Mouse (Mus musculus) embryo, embryonic 10 days (tissue): ENCODE results near the gene Dus2.

Experiments
- DNase-seq: peaks from one replicate; pipeline ENCODE4 v3.0.0-alpha.2; 2015; ENCODE audit warnings: low spot score

The Dus2 gene

DNA sequence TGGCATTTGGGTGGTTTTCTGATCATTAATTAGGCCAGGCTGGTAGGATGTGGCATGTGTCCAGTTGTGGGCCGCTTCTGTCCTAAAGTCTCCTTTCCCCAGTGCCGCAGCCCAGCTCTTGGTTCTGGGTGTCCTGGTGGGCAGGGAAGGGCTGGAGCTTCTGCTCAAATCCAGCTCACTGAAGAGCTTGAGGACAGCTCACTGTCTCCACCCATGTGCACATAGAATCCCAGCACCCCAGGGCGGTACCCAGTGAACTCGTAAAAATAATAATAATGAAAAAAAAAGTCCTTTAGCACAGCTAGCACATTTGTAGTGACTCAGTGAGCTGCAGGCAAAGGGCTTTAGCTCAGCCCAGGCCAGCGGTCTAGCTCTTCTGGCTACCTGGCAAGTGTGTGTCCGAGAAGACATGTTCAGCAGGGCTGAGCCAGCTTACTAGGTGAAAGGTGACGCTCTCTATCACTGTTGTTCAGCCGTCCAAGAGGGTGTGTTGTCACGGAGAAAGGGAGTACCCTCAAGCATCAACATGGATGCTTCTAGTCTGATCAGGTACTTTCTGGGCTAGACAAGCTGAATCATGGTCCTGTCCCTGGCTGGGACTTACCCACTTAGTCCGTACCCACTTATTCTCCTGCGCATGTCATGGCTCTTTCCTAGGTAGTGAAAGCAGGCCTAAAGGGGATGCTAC lies 55.9 kb downstream of the Dus2 start:
- DNase-seq: no peak

DNA sequence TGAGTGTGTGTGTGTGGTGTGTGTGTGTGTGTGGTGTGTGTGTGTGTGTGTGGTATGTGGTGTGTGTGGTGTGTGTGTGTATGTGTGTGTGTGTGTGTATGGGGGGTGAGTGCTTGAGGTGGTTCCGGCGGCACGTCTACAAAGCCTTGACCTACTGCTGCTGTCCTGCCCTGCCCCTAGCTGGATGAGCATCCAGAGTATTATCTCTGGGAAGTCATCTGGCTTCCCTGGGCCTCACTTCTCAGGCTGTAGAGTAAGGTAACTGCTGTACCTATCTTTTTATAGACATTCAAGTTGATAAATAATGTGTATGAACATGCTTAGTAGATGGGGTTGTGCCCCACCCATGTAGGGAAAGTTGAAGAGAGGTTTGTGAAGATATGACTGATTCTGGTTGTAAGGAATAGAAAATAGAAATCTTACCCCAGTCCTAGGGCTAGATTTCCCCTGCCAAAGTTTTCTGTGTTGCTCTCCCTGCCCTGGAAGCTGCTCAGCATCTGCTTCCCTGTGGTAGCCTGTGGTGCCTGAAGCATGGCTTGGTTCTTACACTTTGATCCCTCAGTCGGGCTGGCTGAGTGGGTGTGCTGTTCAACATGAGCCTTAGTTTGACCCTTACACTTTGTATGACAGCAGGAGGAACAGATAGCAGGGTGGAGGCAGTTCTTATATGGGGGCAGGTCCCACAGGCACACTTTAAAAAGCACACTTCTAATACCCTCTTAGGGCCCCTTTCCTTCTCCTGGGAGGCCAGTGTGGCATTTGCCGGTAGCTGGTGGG lies 56.9 kb downstream of the Dus2 start:
- DNase-seq: no peak

DNA sequence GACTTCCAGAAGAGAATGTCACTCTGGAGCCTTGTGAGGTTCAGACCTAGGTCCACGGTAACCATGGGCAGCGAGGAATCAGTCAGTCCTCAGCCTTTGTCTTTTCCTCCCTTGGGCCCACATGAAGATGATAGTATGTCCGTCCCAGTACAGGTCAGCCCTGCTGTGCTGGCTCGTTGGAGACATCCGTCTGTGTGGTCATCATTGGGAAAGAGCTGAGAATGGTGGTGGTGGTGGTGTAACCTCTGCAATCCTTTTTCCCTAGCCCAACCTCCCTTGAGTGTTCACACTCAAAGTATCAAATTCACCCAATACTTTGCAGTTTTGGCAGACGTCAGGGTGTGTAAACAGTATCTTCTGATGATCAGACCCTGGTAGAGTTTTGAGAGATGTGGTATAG lies 58.7 kb downstream of the Dus2 start:
- no peak for DNase-seq

DNA sequence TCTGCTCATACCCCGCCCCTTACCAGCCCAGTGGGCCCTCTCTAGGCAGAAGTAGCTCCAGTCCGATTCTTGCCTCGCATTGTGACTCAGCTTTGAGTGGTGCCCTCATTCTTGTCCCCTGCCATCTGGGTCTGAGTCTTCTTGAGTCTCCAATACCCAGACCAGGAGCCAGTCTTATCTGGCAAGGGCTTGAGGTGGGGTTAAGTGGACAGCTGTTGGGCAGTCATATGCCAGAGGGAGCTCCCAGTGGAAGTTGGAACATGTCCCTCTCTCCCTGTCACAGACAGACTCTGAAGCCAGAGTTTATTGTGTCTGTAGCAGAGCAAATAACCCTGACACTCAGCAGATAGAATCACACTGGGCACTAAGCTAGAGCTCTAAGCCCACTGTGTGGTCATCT lies 59.9 kb downstream of the Dus2 start:
- no peak for DNase-seq

DNA sequence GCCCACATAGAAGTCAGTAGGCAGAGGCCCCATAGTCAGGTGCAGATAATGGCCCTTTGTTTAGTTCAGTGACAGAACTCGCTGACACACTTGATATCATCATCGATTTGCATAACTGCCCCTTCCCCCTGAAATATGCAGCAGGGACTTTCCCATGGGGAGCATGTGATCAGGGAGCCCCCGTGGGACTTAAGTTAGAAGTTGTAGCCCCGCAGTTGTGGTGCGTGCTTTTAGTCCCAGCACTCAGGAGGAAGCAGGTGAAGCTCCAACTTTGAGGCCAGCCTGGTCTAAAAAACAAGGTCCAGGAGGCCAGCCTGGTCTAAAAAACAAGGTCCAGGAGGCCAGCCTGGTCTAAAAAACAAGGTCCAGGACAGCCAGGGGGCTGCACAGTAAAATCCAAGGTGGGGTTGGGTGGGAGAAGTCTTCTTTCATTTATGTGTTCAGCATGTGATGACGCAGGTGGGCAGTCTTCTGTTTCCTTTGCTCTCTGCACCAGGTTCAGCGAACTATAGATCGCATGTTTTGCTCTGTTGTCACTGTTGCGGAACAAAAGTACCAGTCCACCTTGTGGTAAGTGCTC lies 61.5 kb downstream of the Dus2 start:
- no peak for DNase-seq

DNA sequence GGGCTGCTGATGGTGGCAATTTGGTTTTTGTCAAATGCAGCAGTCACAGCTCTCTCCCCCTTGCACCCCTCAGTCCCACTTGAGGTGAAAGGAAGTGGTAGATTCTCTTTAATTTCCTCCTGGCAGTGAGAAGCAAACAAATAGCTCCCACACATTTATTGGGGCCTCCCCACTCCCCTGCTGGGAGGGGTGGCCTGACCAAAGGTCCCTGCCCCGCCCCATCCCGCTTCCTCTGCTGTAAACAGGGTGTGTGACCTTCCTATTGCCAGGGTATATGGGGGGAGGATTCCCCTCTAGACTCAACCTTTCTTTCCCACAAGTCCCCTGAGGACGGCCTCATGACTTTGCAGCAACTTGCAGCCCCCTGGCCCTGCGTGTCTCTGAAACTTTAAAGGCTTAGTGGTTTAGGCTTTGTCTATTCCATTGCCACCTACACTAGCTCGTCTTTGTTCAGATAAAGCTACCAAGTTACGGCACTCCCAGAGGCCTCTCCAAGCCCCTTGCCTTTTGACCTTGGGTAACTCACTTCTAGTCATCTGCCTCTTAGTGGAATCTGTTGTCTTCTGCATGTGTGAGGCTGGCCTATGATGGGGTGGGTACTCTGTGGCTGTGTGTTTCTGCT lies 63.2 kb downstream of the Dus2 start:
- DNase-seq: no peak

DNA sequence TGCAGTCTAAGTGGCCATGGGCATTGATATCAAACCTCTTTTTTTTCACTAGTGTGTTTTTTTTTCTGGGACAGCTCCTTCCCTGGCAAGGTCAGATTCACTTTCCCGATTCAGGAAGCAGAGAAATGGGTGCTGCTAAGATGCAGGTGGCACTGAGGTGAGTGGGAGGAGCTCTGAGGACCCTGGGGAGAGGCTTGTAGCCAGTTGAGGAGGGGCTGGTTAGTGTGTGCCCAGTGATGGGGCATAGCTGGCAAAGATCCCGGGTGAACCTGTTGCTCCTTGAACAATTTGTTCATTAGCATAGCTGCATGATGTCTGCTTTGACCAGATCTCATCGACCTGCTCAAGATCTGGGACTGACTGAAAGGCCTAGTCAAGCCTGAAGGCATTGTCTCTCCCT lies 63.9 kb downstream of the Dus2 start:
- DNase-seq: no peak

- no peak for DNase-seq
Measured at GRCm38 (mm10) chr8:106056455-106056982, 65.4 kb downstream of the Dus2 start.

DNA sequence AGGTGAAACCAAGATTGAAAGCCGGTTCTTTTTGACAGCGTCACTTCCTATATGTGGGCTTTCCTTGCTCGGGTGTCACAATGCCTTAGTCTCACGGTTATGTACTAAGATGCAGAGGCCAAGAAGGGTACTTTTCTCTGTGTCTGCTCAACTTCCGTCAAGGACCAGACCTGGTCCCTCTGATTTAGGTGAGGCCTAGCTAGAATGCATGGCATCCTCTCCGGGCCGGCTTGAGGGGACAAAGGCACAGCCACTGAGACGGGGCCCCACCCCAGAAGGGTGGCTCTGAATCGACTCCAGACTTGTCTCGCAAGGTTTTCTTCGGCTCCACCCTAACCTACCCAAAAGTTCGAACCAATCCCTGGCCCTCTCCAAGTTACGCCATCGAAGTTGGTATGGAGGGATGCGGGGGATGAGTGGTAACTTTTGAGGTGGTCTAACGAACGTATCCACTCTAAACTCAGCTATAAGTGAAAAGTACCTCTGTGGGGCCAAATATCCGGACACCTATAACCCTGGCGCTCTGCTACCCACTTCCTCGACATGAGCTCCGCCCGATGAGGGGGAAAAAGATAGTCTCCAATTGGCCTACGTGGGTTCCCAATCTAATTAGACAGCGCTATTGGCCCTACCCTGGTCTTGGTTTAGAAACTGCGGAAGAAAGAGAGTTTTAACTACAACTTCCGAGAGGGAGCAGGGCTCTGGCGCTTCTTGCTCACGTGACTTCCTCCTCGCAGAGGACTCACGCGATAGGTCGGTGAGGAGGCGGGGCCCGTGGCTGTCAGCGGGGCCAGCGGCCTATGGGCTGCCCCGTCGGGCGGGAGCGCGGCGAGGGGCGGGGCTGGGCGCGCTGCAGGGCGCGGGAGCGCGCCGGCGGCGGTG lies 67.8 kb downstream of the Dus2 start, which contains the start of gene Nfatc3:
Nfatc3 (plus strand) TSS at position 110 of the 882 bp plus-strand sequence.
- DNase-seq: peak; percentile 98

GRCm38 (mm10) chr8:106059613-106060371 lies 68.7 kb downstream of the Dus2 start:
- peak; percentile 68 for DNase-seq

DNA sequence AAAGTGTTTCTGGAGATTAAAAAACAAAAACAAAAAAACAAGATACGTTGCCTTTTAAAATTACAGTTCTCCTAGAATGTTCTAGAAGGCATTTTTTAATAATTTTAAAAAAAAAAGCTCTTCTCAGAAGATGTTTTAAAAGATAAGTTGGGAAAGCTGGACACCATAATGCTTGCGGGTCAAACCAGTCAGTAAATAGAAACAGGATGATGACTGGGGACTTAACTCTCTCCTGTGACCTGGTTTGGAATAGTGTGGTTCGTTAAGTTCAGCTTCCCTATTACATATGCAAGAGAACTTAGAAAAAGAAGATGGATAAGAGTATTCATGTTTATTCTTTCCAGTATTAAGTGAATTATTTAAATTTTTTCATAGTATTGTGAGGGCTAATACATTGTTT lies 69.4 kb downstream of the Dus2 start:
- DNase-seq: no peak

GRCm38 (mm10) chr8:106061686-106062085 lies 70.5 kb downstream of the Dus2 start:
- no peak for DNase-seq

GRCm38 (mm10) chr8:106063046-106063445 lies 71.9 kb downstream of the Dus2 start:
- DNase-seq: no peak

GRCm38 (mm10) chr8:106066721-106067120 lies 75.6 kb downstream of the Dus2 start:
- no peak for DNase-seq

- no peak for DNase-seq
Measured at GRCm38 (mm10) chr8:106069565-106069964, 78.4 kb downstream of the Dus2 start.

DNA sequence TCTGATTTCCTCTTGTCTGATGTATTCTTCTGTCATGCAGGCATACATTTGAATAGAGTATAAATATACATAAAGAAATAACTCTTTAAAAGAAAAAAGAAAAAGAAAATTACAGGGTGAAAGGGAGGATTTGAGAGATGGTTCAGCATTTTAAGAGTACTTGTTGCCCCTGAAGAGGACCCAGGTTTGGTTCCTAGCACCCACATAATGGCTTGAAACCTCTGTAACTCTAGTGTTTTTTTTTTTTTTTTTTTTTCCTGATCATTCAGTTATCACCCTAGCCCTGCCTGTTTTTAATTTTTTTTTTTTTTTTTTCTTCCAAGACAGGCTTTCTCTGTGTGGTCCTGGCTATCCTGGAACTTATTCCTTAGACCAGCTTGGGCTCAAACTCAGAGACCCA lies 81.0 kb downstream of the Dus2 start:
- DNase-seq: no peak

- no peak for DNase-seq
Measured at GRCm38 (mm10) chr8:106074236-106074635, 83.1 kb downstream of the Dus2 start.

GRCm38 (mm10) chr8:106074659-106075058 lies 83.5 kb downstream of the Dus2 start:
- no peak for DNase-seq

GRCm38 (mm10) chr8:106075161-106075862 lies 84.2 kb downstream of the Dus2 start:
- DNase-seq: no peak

DNA sequence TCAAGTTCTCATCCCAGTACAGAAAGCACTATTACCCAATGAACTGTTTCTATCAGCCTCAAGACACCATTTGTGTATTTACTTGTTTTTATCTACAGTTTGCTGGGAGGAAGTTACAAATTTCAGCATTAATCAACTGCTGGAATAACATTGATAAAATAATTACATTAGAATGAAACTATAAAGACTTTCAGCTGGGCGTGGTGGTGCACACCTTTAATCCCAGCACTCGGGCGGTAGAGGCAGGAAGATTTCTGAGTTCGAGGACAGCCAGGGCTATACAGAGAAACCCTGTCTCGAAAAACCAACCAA lies 84.7 kb downstream of the Dus2 start:
- DNase-seq: no peak
